12 mouse cellular contexts compared by ENCODE assay signal in genomic region chr9:120024625-120025024, GRCm38 (mm10). TPM values are rescaled to one million over a fixed set of nuclear protein-coding genes. Genes with fewer than 3 reads are reported as not detected.
"Had no signal": no experiment of that assay in that cellular context is flagged by ENCODE, and none has a peak within 500 bp of the region (broad histone marks: within the 10 kb centered on the region; RNA-seq: fewer than 3 reads in every experiment).

No protein-coding gene starts in this region.

- DNase-seq: kidney, postnatal 25 days; layer of hippocampus, adult 9-11 months; layer of hippocampus, postnatal 36 days; lung, adult 18-20 months; right cerebral cortex, postnatal 25 days; thymus, postnatal 4 days had no signal

- H3K9me3 ChIP-seq: limb, embryonic 12.5 days; midbrain, embryonic 13.5 days; neural tube, embryonic 15.5 days had no signal

- H3K27ac ChIP-seq: limb, embryonic 12.5 days; liver, embryonic 14.5 days; midbrain, embryonic 13.5 days; neural tube, embryonic 15.5 days; stomach, postnatal 0 days had no signal

- H3K36me3 ChIP-seq: limb, embryonic 12.5 days; midbrain, embryonic 13.5 days; neural tube, embryonic 15.5 days had no signal

- H3K27me3 ChIP-seq: limb, embryonic 12.5 days; midbrain, embryonic 13.5 days; neural tube, embryonic 15.5 days had no signal

- H3K4me2 ChIP-seq: limb, embryonic 12.5 days; midbrain, embryonic 13.5 days; neural tube, embryonic 15.5 days had no signal

- H3K9ac ChIP-seq: limb, embryonic 12.5 days; liver, embryonic 14.5 days; midbrain, embryonic 13.5 days; neural tube, embryonic 15.5 days had no signal

- H3K4me3 ChIP-seq: limb, embryonic 12.5 days; midbrain, embryonic 13.5 days; neural tube, embryonic 15.5 days had no signal

- ATAC-seq: midbrain, embryonic 13.5 days had no signal

RNA-seq across cellular contexts. Expression of gene Xirp1, which starts 1.2 kb away (rescaled TPM):
- polyA plus RNA-seq: liver, embryonic 14.5 days; midbrain, postnatal 0 days had no signal
